Mouse (Mus musculus): Measurements from ENCODE around the gene Gm9821. TPM values are rescaled to one million over a fixed set of nuclear protein-coding genes. Genes with fewer than 3 reads are reported as not detected.

Gm9821 gene
- polyA plus RNA-seq, 1 experiment from 2014 or later, result 0.12 TPM

- H3K27me3 ChIP-seq (ENCODE audit: low read depth, poor library complexity, severe bottlenecking), result peaks cover 17% of the 10 kb centered on the region
- H3K27ac ChIP-seq (replicated peaks), result peak overlapping the region; percentile 100
- peak; percentile 86 for DNase-seq (ENCODE audit: low spot score)
- no peaks in the 10 kb centered on the region for H3K9me3 ChIP-seq (replicated peaks)
- H3K36me3 ChIP-seq, result peaks cover 35% of the 10 kb centered on the region
- peak overlapping the region; percentile 92 for H3K4me3 ChIP-seq
- WGBS, result 5% methylated on average over 12 of the region's 12 CpGs
- peaks cover 78% of the 10 kb centered on the region for H3K4me1 ChIP-seq
Observed at GRCm38 (mm10) chr2:91929936-91930335, 15.6 kb upstream of the Gm9821 start.

- H3K27me3 ChIP-seq (ENCODE audit: low read depth, poor library complexity, severe bottlenecking), result peaks cover 8% of the 10 kb centered on the region; the same call in 1 of the 2 replicates
- peak; percentile 58 for DNase-seq (ENCODE audit: low spot score)
- H3K9me3 ChIP-seq (replicated peaks), result no peaks in the 10 kb centered on the region
- peak overlapping the region; percentile 92 for H3K4me3 ChIP-seq
- WGBS, result 2% methylated on average over 23 of the region's 23 CpGs
- peak overlapping the region; percentile 100 for H3K27ac ChIP-seq (replicated peaks)
- H3K4me1 ChIP-seq, result peaks cover 79% of the 10 kb centered on the region
- peaks cover 44% of the 10 kb centered on the region for H3K36me3 ChIP-seq
Observed at GRCm38 (mm10) chr2:91930761-91931291, 14.7 kb upstream of the Gm9821 start.

GRCm38 (mm10) chr2:91931328-91932159 is 14.0 kb upstream of the Gm9821 start:
- Histone ChIP-seq H3K27me3 (ENCODE audit: low read depth, poor library complexity, severe bottlenecking) (peaks cover 3% of the 10 kb centered on the region; the same call in 1 of the 2 replicates), H3K9me3 (replicated peaks) (no peaks in the 10 kb centered on the region), H3K4me3 (peak overlapping the region; percentile 92), H3K27ac (replicated peaks) (peak overlapping the region; percentile 100), H3K36me3 (peaks cover 51% of the 10 kb centered on the region), H3K4me1 (peaks cover 82% of the 10 kb centered on the region)
- WGBS, result under 1% methylated on average over 50 of the region's 50 CpGs
- peak; percentile 97 for DNase-seq (ENCODE audit: low spot score)

- H3K36me3 ChIP-seq, result peaks cover 58% of the 10 kb centered on the region
Observed at GRCm38 (mm10) chr2:91932160-91932711, 13.3 kb upstream of the Gm9821 start, which contains the start of gene Mdk. Mdk (minus strand) TSS chr2:91932297.

GRCm38 (mm10) chr2:91932737-91933350 is 12.7 kb upstream of the Gm9821 start:
- DNase-seq (ENCODE audit: low spot score), result peak; percentile 50
- WGBS, result 8% methylated on average over 6 of the region's 6 CpGs
- Histone ChIP-seq H3K4me1 (peaks cover 87% of the 10 kb centered on the region), H3K4me3 (peak overlapping the region; percentile 92), H3K27ac (replicated peaks) (peak overlapping the region; percentile 100), H3K36me3 (peaks cover 60% of the 10 kb centered on the region), H3K27me3 (ENCODE audit: low read depth, poor library complexity, severe bottlenecking) (no peaks in the 10 kb centered on the region), H3K9me3 (replicated peaks) (no peaks in the 10 kb centered on the region)

More at GRCm38 (mm10) chr2:91932160-91932711, 13.3 kb upstream of the Gm9821 start, which contains the start of gene Mdk:
- Histone ChIP-seq H3K27me3 (ENCODE audit: low read depth, poor library complexity, severe bottlenecking) (no peaks in the 10 kb centered on the region), H3K4me1 (peaks cover 88% of the 10 kb centered on the region), H3K9me3 (replicated peaks) (no peaks in the 10 kb centered on the region), H3K27ac (replicated peaks) (peak within 1 kb of the TSS; percentile 100), H3K4me3 (peak within 1 kb of the TSS; percentile 92)
- 0% methylated on average over 16 of the region's 16 CpGs for WGBS
- DNase-seq (ENCODE audit: low spot score), result peak; percentile 88

- H3K27me3 ChIP-seq (ENCODE audit: low read depth, poor library complexity, severe bottlenecking), result no peaks in the 10 kb centered on the region
- WGBS, result 21% methylated on average over 9 of the region's 9 CpGs
- H3K4me1 ChIP-seq, result peaks cover 81% of the 10 kb centered on the region
- peaks cover 60% of the 10 kb centered on the region for H3K36me3 ChIP-seq
- H3K4me3 ChIP-seq, result peak overlapping the region; percentile 92
- H3K27ac ChIP-seq (replicated peaks), result peak overlapping the region; percentile 100
- H3K9me3 ChIP-seq (replicated peaks), result no peaks in the 10 kb centered on the region
- DNase-seq (ENCODE audit: low spot score), result peak; percentile 44
Observed at GRCm38 (mm10) chr2:91933471-91933870, 12.0 kb upstream of the Gm9821 start.

- Histone ChIP-seq H3K9me3 (replicated peaks) (no peaks in the 10 kb centered on the region), H3K4me3 (peak overlapping the region; percentile 92; the same call in 1 of the 2 replicates), H3K36me3 (peaks cover 60% of the 10 kb centered on the region), H3K27ac (replicated peaks) (peak overlapping the region; percentile 100), H3K4me1 (peaks cover 75% of the 10 kb centered on the region), H3K27me3 (ENCODE audit: low read depth, poor library complexity, severe bottlenecking) (no peaks in the 10 kb centered on the region)
- no peak for DNase-seq (ENCODE audit: low spot score)
- 61% methylated on average over 8 of the region's 8 CpGs for WGBS
Observed at GRCm38 (mm10) chr2:91934016-91934415, 11.5 kb upstream of the Gm9821 start.

- 90% methylated on average over 9 of the region's 9 CpGs for WGBS
- Histone ChIP-seq H3K27me3 (ENCODE audit: low read depth, poor library complexity, severe bottlenecking) (no peaks in the 10 kb centered on the region), H3K27ac (replicated peaks) (peak overlapping the region; percentile 49; the same call in 1 of the 2 replicates), H3K4me1 (peaks cover 72% of the 10 kb centered on the region), H3K4me3 (no peak overlapping the region), H3K36me3 (peaks cover 61% of the 10 kb centered on the region), H3K9me3 (replicated peaks) (no peaks in the 10 kb centered on the region)
- DNase-seq (ENCODE audit: low spot score), result no peak
Observed at GRCm38 (mm10) chr2:91934826-91935525, 10.5 kb upstream of the Gm9821 start.

GRCm38 (mm10) chr2:91936154-91936553 is 9.3 kb upstream of the Gm9821 start:
- H3K4me3 ChIP-seq, result no peak overlapping the region
- 0 out of 2 replicates have a peak overlapping the region, but pooled peaks have one; percentile 64 for H3K27ac ChIP-seq (replicated peaks)
- H3K9me3 ChIP-seq (replicated peaks), result no peaks in the 10 kb centered on the region
- 91% methylated on average over 7 of the region's 7 CpGs for WGBS
- H3K4me1 ChIP-seq, result peaks cover 66% of the 10 kb centered on the region
- H3K27me3 ChIP-seq (ENCODE audit: low read depth, poor library complexity, severe bottlenecking), result no peaks in the 10 kb centered on the region
- peaks cover 68% of the 10 kb centered on the region for H3K36me3 ChIP-seq
- no peak for DNase-seq (ENCODE audit: low spot score)

- H3K27me3 ChIP-seq (ENCODE audit: low read depth, poor library complexity, severe bottlenecking), result no peaks in the 10 kb centered on the region
- H3K27ac ChIP-seq (replicated peaks), result no peak overlapping the region
- no peak for DNase-seq (ENCODE audit: low spot score)
- H3K4me3 ChIP-seq, result no peak overlapping the region
- WGBS, result 82% methylated on average over 15 of the region's 15 CpGs
- H3K36me3 ChIP-seq, result peaks cover 70% of the 10 kb centered on the region
- H3K4me1 ChIP-seq, result peaks cover 42% of the 10 kb centered on the region
- H3K9me3 ChIP-seq (replicated peaks), result no peaks in the 10 kb centered on the region
Observed at GRCm38 (mm10) chr2:91939303-91939935, 6.1 kb upstream of the Gm9821 start.

- H3K27ac ChIP-seq (replicated peaks), result no peak overlapping the region; the same call in 1 of the 2 replicates
Observed at GRCm38 (mm10) chr2:91942356-91942755, 3.1 kb upstream of the Gm9821 start.

More at GRCm38 (mm10) chr2:91942356-91942755, 3.1 kb upstream of the Gm9821 start:
- H3K36me3 ChIP-seq, result peaks cover 47% of the 10 kb centered on the region
- H3K9me3 ChIP-seq (replicated peaks), result no peaks in the 10 kb centered on the region
- H3K4me1 ChIP-seq, result peaks cover 45% of the 10 kb centered on the region
- WGBS, result 78% methylated on average over 6 of the region's 6 CpGs
- DNase-seq (ENCODE audit: low spot score), result no peak
- no peaks in the 10 kb centered on the region for H3K27me3 ChIP-seq (ENCODE audit: low read depth, poor library complexity, severe bottlenecking)
- no peak overlapping the region for H3K4me3 ChIP-seq
